Mouse (Mus musculus): ENCODE results near the gene Chst15. TPM values are rescaled to one million over a fixed set of nuclear protein-coding genes. Genes with fewer than 3 reads are reported as not detected.

Gene Chst15
- polyA plus RNA-seq, 1 experiment from 2014 or later = 8.6 TPM

GRCm38 (mm10) chr7:132233732-132234131 lies 83.3 kb downstream of the Chst15 start:
- DNase-seq (ENCODE audit: low spot score) = no peak
- TF ChIP-seq CTCF (IDR thresholded peaks at IDR 0.05; ENCODE audit: low read depth) = no peak
- no peak for ATAC-seq (replicated peaks; ENCODE audit: low FRiP score, low read depth)
- no peaks in the 10 kb centered on the region for H3K9me3 ChIP-seq (replicated peaks; ENCODE audit: low read length)
- no peak overlapping the region for H3K9ac ChIP-seq (ENCODE audit: low read depth, low read length)
- no peak overlapping the region for H3K4me3 ChIP-seq (replicated peaks; ENCODE audit: low read depth, low read length)
- 85% methylated on average over 4 of the region's 4 CpGs for WGBS
- H3K36me3 ChIP-seq (ENCODE audit: insufficient read depth, low read length) = 0 out of 2 replicates have a peak, but pooled peaks cover 4% of the 10 kb centered on the region
- H3K27ac ChIP-seq = no peak overlapping the region
- H3K4me2 ChIP-seq (ENCODE audit: low read length) = no peak overlapping the region
- peaks cover 6% of the 10 kb centered on the region; the same call in 1 of the 2 replicates for H3K4me1 ChIP-seq (replicated peaks; ENCODE audit: insufficient read depth, low read length)
- H3K27me3 ChIP-seq (ENCODE audit: insufficient read depth, low read length) = no peaks in the 10 kb centered on the region

GRCm38 (mm10) chr7:132232937-132233336 lies 84.1 kb downstream of the Chst15 start:
- Histone ChIP-seq H3K4me3 (replicated peaks; ENCODE audit: low read depth, low read length) (no peak overlapping the region), H3K27me3 (ENCODE audit: insufficient read depth, low read length) (no peaks in the 10 kb centered on the region), H3K27ac (no peak overlapping the region), H3K4me1 (replicated peaks; ENCODE audit: insufficient read depth, low read length) (peaks cover 6% of the 10 kb centered on the region; the same call in 1 of the 2 replicates), H3K9me3 (replicated peaks; ENCODE audit: low read length) (no peaks in the 10 kb centered on the region), H3K36me3 (ENCODE audit: insufficient read depth, low read length) (0 out of 2 replicates have a peak, but pooled peaks cover 4% of the 10 kb centered on the region), H3K4me2 (ENCODE audit: low read length) (no peak overlapping the region), H3K9ac (ENCODE audit: low read depth, low read length) (no peak overlapping the region)
- ATAC-seq (replicated peaks; ENCODE audit: low FRiP score, low read depth) (no peak), DNase-seq (ENCODE audit: low spot score) (no peak)
- WGBS = 31% methylated on average over 2 of the region's 2 CpGs
- TF ChIP-seq CTCF (IDR thresholded peaks at IDR 0.05; ENCODE audit: low read depth) = no peak

GRCm38 (mm10) chr7:132231476-132231875 lies 85.6 kb downstream of the Chst15 start:
- Histone ChIP-seq H3K27ac (no peak overlapping the region), H3K4me3 (replicated peaks; ENCODE audit: low read depth, low read length) (no peak overlapping the region), H3K9me3 (replicated peaks; ENCODE audit: low read length) (no peaks in the 10 kb centered on the region), H3K4me1 (replicated peaks; ENCODE audit: insufficient read depth, low read length) (peaks cover 6% of the 10 kb centered on the region; the same call in 1 of the 2 replicates), H3K36me3 (ENCODE audit: insufficient read depth, low read length) (0 out of 2 replicates have a peak, but pooled peaks cover 4% of the 10 kb centered on the region), H3K27me3 (ENCODE audit: insufficient read depth, low read length) (no peaks in the 10 kb centered on the region), H3K9ac (ENCODE audit: low read depth, low read length) (no peak overlapping the region), H3K4me2 (ENCODE audit: low read length) (no peak overlapping the region)
- DNase-seq (ENCODE audit: low spot score) (no peak), ATAC-seq (replicated peaks; ENCODE audit: low FRiP score, low read depth) (no peak)
- WGBS = 77% methylated on average over 3 of the region's 3 CpGs
- TF ChIP-seq CTCF (IDR thresholded peaks at IDR 0.05; ENCODE audit: low read depth) = no peak

- 0 out of 2 replicates have a peak, but pooled peaks cover 4% of the 10 kb centered on the region for H3K36me3 ChIP-seq (ENCODE audit: insufficient read depth, low read length)
- 82% methylated on average over 3 of the region's 3 CpGs for WGBS
- H3K9ac ChIP-seq (ENCODE audit: low read depth, low read length) = no peak overlapping the region
- H3K4me3 ChIP-seq (replicated peaks; ENCODE audit: low read depth, low read length) = no peak overlapping the region
- H3K4me1 ChIP-seq (replicated peaks; ENCODE audit: insufficient read depth, low read length) = peaks cover 6% of the 10 kb centered on the region; the same call in 1 of the 2 replicates
- no peak overlapping the region for H3K4me2 ChIP-seq (ENCODE audit: low read length)
- ATAC-seq (replicated peaks; ENCODE audit: low FRiP score, low read depth) (no peak), DNase-seq (ENCODE audit: low spot score) (no peak)
- TF ChIP-seq CTCF (IDR thresholded peaks at IDR 0.05; ENCODE audit: low read depth) = no peak
- H3K27me3 ChIP-seq (ENCODE audit: insufficient read depth, low read length) = no peaks in the 10 kb centered on the region
- no peak overlapping the region for H3K27ac ChIP-seq
- no peaks in the 10 kb centered on the region for H3K9me3 ChIP-seq (replicated peaks; ENCODE audit: low read length)
Measured at GRCm38 (mm10) chr7:132230961-132231360, 86.1 kb downstream of the Chst15 start.

- H3K9me3 ChIP-seq (replicated peaks; ENCODE audit: low read length) = no peaks in the 10 kb centered on the region
- H3K27me3 ChIP-seq (ENCODE audit: insufficient read depth, low read length) = no peaks in the 10 kb centered on the region
- no peak for TF ChIP-seq CTCF (IDR thresholded peaks at IDR 0.05; ENCODE audit: low read depth)
- H3K36me3 ChIP-seq (ENCODE audit: insufficient read depth, low read length) = no peaks in the 10 kb centered on the region
- no peak overlapping the region for H3K9ac ChIP-seq (ENCODE audit: low read depth, low read length)
- ATAC-seq (replicated peaks; ENCODE audit: low FRiP score, low read depth) = no peak
- H3K4me1 ChIP-seq (replicated peaks; ENCODE audit: insufficient read depth, low read length) = no peaks in the 10 kb centered on the region
- 76% methylated on average over 8 of the region's 8 CpGs for whole genome bisulfite sequencing
- H3K4me3 ChIP-seq (replicated peaks; ENCODE audit: low read depth, low read length) = no peak overlapping the region
- DNase-seq (ENCODE audit: low spot score) = no peak
- H3K4me2 ChIP-seq (ENCODE audit: low read length) = no peak overlapping the region
- no peak overlapping the region for H3K27ac ChIP-seq
Measured at GRCm38 (mm10) chr7:132227075-132227640, 89.9 kb downstream of the Chst15 start.

GRCm38 (mm10) chr7:132226379-132227074 lies 90.5 kb downstream of the Chst15 start:
- Histone ChIP-seq H3K36me3 (ENCODE audit: insufficient read depth, low read length) (no peaks in the 10 kb centered on the region), H3K9me3 (replicated peaks; ENCODE audit: low read length) (no peaks in the 10 kb centered on the region), H3K4me1 (replicated peaks; ENCODE audit: insufficient read depth, low read length) (no peaks in the 10 kb centered on the region), H3K27me3 (ENCODE audit: insufficient read depth, low read length) (no peaks in the 10 kb centered on the region), H3K4me3 (replicated peaks; ENCODE audit: low read depth, low read length) (no peak overlapping the region), H3K27ac (no peak overlapping the region), H3K4me2 (ENCODE audit: low read length) (no peak overlapping the region), H3K9ac (ENCODE audit: low read depth, low read length) (no peak overlapping the region)
- DNase-seq (ENCODE audit: low spot score) (peak; percentile 91), ATAC-seq (replicated peaks; ENCODE audit: low FRiP score, low read depth) (0 out of 2 replicates have a peak, but pooled peaks have one; percentile 41)
- 58% methylated on average over 6 of the region's 6 CpGs for WGBS
- TF ChIP-seq CTCF (IDR thresholded peaks at IDR 0.05; ENCODE audit: low read depth) = peak; percentile 96

Measured in kidney, postnatal 0 days (tissue).